Mouse (Mus musculus) gastrocnemius, adult 8-10 months (tissue): ENCODE results near the gene Gse1. TPM values are rescaled to one million over a fixed set of nuclear protein-coding genes. Genes with fewer than 3 reads are reported as not detected.

Experiments used
- DNase-seq, 2 experiments: peaks; one replicate each; pipeline ENCODE4 v3.0.0; 2022; ENCODE audit warnings: low spot score in 2 of 2
- total RNA-seq, 4 experiments: library from RNA; stranded (reverse); gene quantifications; 2 replicates each; pipeline ENCODE4 v1.2.4; 2022

The Gse1 gene
- total RNA-seq, 4 experiments from 2014 or later = 32.6 to 36.2 (median 34.6) TPM

DNA sequence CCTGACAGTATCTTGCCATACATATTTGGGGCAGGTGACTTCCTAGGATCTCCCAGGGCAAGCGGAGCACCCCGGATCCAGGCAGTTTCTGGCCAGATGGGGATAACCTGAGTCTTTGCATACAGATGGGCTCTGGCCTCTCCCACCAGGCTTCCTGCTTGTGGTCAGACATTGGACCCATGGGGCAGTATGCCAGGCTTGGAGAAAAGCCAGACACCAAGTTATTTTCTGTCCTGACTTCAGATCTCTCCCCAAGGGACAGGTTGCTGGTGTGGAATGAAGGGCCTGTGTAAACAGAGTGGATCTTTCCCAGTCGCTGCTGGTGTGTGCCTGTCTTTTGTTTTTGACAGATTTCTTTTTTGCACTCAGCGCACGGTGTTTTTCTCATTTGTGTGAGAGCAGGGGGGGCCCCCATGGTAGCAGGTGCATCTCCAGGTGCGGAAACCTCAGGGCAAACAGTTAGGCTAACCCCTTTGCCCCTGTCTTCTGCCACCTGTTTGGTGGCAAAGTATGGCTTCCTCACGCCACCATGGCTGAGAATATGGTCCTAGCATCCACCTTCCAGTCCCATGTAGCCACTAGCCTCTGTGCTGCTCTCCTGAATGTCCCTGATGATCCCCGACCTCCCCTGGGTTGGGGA is 315.3 kb downstream of the Gse1 start:
- DNase-seq = peak; percentile 76 to 86

DNA sequence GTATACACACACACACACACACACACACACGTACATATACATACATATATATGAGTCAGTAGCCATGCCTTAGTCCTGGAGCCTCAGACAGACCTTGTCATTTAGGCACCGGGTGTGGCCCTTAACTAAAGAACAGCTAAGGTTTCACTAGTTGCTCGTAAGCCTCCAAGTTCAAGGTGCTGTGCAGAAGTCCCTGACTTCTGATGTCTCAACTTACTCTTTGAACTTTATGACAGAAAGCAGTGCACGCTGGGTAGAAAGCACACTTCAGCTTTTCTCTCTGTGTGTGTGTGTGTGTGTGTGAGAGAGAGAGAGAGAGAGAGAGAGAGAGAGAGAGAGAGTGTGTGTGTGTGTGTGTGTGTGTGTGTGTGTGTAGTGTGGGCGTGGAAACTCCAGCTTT is 315.9 kb downstream of the Gse1 start:
- no peak for DNase-seq

DNA sequence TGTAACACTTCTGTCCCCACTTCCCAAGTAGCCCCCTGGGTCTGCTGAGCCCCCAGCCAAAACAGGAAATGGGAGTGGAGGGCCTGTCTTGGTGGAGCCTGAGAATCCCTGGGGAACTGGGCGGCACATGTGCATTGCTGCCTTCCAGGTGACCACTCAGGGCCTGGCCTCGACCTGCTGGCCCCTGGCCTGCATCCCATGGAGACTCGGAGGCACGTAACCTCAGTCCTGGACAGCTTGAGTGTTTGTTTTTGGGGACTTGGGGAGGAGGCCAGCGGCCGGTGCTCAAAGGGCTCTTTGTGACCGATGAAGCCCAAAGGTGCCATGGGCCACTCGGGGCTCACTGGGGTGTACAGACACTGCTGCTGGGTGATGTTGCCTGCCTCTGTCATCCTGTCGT is 319.3 kb downstream of the Gse1 start:
- no peak for DNase-seq

DNA sequence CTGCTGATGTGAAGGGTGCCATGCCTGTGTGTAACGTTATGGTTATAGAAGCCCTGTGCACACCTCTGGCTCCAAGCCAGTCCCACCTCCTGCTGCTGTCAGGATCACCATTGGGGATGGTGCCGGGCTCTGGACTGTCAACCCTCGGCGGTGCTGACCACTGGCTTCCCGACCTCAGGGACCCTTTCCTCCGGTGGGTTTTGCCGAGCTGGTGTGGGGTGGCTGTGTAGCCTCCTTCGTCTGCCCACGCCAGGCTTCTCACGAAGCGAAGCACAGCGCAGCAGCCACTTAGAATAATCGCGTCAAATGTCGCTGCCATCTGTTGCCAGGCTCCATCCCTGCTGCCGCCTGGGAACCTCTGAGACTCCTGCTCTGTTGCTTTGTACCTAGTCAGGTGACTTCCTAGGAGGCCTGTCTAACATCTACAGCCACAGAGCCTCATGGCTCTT is 320.1 kb downstream of the Gse1 start:
- DNase-seq = no peak

- DNase-seq = no peak
Observed at GRCm38 (mm10) chr8:120549321-120549921, 321.2 kb downstream of the Gse1 start.

DNA sequence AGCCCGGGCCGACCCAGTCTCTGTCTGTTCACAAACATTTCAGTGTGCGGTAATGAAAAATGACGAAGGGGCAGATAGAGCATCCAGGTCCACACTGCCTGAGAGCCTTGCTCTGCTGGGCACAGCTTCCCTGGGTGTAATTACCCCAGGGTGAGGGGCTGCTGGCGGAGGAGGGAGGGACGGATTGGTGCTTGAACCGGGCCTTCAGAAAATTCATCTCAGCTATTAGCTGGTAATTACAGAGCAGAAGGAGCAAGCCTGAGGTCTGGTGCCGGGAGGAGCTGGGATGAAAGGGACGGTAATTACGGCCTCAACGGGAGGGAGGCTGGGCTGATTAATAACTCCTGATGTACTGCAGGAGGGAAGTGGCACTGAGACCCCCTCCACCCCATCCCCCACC is 321.7 kb downstream of the Gse1 start:
- DNase-seq = no peak

GRCm38 (mm10) chr8:120550430-120550829 is 322.2 kb downstream of the Gse1 start:
- no peak for DNase-seq

DNA sequence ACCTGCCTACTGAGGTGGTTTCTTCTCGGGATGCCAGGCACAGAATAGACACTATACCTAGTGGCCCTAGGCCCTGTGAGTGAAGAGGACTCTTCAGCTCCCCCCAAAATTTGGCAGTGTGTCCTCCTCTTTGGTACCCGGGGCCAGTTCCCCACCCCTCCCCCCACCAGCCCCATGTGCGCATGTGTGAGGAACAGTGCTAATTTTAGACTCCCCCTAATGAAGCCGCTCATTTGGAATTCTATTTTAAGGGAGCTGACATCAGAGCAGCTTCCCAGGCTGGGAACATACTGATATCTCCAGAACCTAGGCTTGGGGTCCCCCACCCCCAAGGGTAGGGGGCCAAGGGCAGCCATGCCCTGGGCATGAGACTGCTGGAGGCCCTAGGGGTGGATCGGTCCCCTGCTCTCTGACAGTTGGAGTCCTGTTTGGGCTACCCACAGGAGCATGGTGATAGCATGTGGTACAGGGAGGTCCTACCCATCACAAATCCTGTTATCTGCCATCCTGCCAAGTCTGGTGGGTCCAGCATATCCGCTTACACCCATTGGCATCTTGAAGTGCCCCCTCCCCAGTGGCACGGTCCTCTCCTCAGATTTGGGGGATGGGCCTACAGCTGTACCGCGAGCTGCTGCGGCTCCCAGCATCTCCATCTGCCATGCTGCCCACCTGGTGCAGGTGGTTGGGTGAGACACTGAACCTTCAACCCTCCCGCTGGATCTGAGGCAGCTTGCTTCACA is 322.9 kb downstream of the Gse1 start:
- DNase-seq = no peak

DNA sequence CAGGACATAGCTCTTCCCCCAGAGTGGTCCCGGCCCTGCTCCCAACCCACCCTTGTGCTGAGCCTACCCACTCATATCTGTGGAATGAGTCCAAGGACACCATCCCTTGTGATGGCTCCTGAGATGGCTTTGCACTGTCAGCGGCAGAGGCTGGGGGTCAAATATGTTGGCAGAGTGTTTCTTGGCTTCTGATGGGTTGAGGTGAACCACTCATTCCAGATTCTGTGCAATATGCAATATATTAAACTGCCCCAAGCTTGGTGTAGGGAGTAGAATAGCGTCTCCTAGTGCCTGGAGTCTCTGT is 323.4 kb downstream of the Gse1 start:
- no peak for DNase-seq

DNA sequence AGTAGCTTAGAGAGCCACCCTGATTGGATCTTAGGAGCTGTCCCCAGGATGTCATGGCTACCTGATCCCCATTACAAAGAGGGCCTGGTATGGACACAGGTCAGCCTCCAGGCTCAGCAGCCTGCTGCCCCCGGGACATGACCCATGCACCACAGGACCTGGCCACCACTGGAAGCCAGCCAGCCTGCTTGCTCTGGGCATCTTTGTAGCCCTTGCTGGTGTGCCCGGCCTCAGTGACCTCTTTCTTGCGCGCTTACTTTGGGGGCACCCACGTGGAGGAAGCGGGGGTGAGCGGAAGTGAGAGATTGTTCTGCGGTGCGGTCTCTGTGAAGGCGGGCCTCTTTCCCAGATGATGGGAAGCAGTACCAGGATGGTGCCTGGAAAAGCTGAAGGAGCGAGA is 324.3 kb downstream of the Gse1 start:
- no peak for DNase-seq

- DNase-seq = no peak
Observed at GRCm38 (mm10) chr8:120553441-120554123, 325.3 kb downstream of the Gse1 start.

DNA sequence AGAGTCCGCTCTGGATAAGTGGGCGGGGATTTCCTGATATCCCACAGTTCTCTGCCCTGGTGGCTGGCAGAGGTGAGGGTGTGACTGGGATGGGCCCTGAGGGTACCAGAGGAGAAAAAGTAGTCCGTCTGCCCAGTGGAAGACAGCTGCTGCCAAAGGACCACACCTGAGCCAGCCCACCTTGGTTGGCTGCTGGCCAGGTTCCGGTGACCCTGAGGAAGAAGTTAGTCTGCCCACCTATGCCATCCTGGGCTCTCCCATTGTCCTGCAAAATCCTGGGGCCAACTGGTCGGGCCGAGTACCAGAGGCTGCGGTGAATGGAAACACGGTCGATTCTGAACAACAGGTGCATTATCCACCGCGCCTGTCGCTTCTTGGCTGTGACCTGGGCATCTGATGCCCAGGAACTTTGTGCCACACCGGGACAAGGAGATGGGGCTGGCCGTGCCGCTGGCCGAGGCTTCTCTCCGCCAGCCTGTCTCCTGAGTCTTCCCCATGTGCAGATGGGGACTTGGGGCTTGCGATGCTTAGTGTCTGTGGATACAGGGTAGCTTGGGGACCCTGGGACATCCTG is 326.3 kb downstream of the Gse1 start:
- DNase-seq = peak in 1 of 2 experiments; percentile 43

DNA sequence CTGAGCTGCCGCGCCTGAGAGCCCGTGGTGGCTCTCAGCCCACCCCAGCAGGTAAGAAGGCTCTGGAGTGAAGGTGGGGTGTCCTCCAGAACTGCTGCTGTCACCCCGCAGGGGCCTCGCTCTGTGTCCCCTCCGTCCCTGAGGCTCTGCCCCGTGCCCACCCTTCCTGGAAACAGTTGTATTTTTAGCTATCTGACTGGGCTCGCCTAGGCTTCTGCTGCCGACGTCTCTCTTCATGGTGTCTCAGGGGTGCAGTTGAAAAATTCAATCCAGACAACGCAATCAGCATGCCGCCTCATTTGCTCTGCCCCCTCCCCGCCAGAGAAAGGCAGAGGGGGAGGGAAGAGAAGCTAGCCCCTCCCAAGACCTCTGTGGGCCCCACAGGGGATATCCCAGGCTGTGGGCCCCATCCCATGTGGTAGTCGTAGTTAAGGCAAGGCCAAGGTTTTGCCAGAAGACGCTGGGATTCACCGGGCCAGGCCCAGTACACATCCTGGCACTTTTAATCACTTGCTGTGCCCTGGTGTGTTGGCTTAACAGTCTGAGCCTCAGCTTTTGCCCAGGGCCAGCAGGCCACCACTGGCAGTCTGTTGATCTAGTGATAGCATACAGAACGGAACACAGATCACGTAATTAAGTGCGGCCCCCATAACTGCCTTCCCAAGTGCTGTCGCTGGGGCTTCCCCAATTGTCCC is 328.1 kb downstream of the Gse1 start:
- DNase-seq = no peak

DNA sequence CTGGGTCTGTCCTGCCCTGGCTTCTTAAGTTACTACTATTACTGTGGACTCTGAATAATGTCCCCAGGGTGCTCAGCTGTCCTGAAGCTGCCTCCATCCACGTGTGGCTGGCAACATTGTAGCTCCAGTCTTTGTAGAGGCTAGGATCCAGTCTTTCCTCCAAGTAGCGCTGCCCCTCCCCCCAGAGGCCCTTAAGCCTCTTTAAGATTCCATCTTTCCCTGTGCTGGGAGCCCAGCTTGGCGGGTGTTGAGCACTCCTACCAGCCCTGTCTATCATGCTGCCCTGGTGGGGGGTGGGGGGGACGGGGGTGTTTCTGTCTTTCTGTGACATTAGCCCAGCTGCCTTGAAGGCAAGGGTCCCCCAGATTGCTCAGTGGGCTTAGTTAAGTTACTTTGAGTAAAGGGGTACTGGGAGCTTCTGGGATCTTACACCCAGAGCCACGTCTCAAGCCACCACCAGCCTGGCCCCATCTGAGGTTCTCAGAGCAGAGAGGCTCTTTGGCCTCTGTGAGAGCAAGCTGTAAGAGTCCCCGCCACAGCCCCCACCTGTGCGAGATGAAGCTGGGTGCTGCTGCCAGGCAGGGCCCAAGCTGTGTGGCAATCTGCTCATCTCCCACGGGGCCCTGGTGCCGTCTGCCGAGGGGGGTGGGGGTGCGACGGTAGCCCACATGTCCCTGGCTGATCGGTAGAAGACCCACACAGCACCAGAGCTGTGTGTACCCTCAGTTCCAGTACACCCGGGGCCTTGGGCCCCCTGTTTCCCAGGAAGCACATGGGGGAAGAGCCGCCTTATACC is 329.1 kb downstream of the Gse1 start:
- DNase-seq = no peak

DNA sequence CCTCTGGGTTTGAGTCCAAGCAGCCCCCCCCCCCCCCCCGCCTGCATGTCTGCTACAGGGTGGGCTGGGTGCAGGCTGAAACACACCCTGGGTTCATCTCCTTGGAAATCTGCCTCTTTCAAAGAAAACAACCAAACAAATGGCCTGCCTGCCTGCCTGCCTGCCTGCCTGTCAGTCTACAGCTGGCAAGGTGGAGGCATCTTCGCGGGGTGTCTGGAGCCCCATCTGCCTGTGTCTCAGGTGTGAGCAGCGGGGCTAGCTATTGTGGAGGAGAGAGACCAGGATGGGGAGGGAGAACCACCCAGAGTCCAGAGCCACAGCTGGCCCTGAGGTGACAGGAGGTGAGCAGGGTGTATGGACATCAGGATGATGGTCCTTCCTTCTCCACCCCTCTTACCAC is 329.9 kb downstream of the Gse1 start:
- DNase-seq = no peak

GRCm38 (mm10) chr8:120559654-120560053 is 331.4 kb downstream of the Gse1 start:
- DNase-seq = no peak

- no peak for DNase-seq
Observed at GRCm38 (mm10) chr8:120560535-120560934, 332.3 kb downstream of the Gse1 start.

DNA sequence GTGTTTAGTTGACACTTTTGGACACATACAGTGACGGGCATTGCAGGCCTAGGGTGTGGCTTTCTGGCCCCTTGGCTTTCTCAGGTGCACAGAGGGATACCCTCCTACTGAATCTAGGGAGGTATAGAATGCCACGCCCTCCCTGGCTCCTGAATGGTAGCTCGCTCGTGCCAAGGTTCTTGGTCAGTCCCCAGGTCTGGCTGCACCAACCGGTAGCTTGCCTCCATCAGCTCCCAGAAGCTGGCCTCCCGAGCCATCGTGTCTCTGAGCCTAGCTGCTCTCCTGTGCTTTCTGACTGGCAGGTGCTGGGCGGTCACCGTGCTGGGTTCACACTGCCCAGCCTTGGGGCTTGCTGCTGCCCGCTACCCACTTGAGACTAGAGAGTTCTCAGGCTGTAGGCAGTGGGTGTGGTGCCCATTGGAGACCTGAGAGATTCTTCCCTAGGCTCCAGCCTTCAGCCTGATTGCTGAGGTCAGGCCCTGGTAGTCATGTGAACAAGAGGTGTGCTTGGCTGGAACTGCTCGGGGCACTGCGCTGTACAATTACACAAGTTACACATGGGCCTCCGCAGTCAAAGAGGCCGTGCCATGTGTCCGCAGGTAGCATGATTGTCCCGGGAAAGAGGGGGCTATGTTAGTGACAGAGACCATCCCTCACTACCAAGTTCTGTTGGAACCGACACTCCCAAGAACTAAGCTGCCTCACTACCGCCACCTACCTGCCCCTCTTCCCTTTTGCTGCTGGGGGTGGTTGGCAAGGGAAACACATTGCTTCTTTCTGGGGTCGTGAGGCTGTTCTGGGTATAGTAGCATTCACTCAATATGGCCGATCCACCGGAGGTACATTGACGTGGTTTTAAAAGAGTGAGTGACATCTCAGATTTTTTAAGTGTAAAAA is 333.5 kb downstream of the Gse1 start:
- no peak for DNase-seq

DNA sequence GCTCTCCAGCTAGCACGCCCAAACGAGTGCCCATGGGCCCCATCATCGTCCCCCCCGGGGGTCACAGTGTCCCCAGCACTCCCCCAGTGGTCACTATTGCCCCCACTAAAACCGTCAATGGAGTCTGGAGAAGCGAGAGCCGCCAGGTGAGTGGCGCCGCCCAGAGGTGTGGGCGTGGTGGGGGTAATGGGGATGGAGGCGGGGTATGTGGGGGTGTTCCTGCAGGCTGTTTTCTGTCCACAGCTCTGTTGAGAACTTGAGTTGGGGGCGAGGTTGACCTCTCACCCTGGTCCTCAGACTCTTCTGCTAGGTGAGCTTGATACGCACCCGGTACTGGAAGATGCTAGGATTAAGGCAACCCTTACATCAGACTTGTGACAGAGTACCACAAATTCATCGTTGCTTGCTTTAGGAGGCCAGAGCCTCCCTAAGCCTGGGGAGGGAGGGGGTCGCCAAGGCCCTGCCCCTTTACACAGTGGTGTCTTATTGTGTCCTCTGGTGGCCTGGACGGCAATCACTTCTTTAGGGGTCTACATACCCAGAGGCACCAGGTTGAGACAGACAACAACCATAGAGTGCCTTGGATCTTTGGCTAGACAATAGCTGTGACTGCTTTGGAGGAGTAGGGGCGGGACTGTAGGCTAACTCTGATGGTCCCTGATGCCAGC is 334.6 kb downstream of the Gse1 start:
- no peak for DNase-seq
